Mouse (Mus musculus) MEL (cell line): ENCODE data around the gene Mprip. TPM values are rescaled to one million over a fixed set of nuclear protein-coding genes. Genes with fewer than 3 reads are reported as not detected.

Source experiments
- DNase-seq: peaks from one replicate; pipeline ENCODE4 v3.0.0; 2011; ENCODE audit warnings: low read depth, low spot score
- H3K27ac ChIP-seq: 2 replicates; pipeline ENCODE4 v1.5.1; 2012; ENCODE audit warnings: low read depth, mild to moderate bottlenecking, control low read depth, low read length, moderate library complexity; ENCODE audit not compliant: control insufficient read depth
- H3K27me3 ChIP-seq, 2 experiments: fragments of 150-350 bp in 1 of 2; sonication (generic) in 1 of 2; 2 replicates each; pipeline ENCODE4 v1.6.1; 2012; ENCODE audit warnings: low read length in 2 of 2, mild to moderate bottlenecking in 2 of 2, improper control_type of control experiment in 1 of 2, moderate library complexity in 1 of 2; ENCODE audit not compliant: insufficient read depth in 2 of 2, control insufficient read depth in 1 of 2
- H3K36me3 ChIP-seq, 2 experiments: 2 replicates each; pipeline ENCODE4 v1.6.1; 2012 to 2014; ENCODE audit warnings: low read length in 2 of 2, improper control_type of control experiment in 1 of 2, inconsistent platforms in 1 of 2, mild to moderate bottlenecking in 1 of 2; ENCODE audit not compliant: insufficient read depth in 2 of 2, control insufficient read depth in 1 of 2
- H3K4me1 ChIP-seq, 2 experiments: fragments of 150-350 bp in 1 of 2; sonication (generic) in 1 of 2; 2 replicates each; pipeline ENCODE4 v1.6.1; 2012; ENCODE audit warnings: low read length in 2 of 2, improper control_type of control experiment in 1 of 2, mild to moderate bottlenecking in 1 of 2; ENCODE audit not compliant: insufficient read depth in 2 of 2, control insufficient read depth in 1 of 2
- H3K4me3 ChIP-seq, 2 experiments: fragments of 150-350 bp in 1 of 2; sonication (generic) in 1 of 2; 2 replicates each; pipeline ENCODE4 v1.5.1; 2012; ENCODE audit warnings: low read depth in 2 of 2, low read length in 2 of 2, mild to moderate bottlenecking in 2 of 2, moderate library complexity in 2 of 2, control low read depth in 1 of 2, improper control_type of control experiment in 1 of 2; ENCODE audit not compliant: control insufficient read depth in 1 of 2, insufficient read depth in 1 of 2
- H3K79me2 ChIP-seq: 2 replicates; pipeline ENCODE4 v1.6.1; 2012; ENCODE audit warnings: mild to moderate bottlenecking, low read length, moderate library complexity; ENCODE audit not compliant: control insufficient read depth, poor library complexity, insufficient read depth
- H3K9ac ChIP-seq: 2 replicates; pipeline ENCODE4 v1.6.1; 2012; ENCODE audit warnings: low read depth, mild to moderate bottlenecking, control low read depth, low read length, moderate library complexity; ENCODE audit not compliant: control insufficient read depth, poor library complexity, severe bottlenecking
- H3K9me3 ChIP-seq: fragments of 150-350 bp; sonication (generic); replicated peaks from 2 replicates; pipeline ENCODE4 v1.6.1; 2012; ENCODE audit warnings: mild to moderate bottlenecking, low read length, improper control_type of control experiment, moderate library complexity; ENCODE audit not compliant: insufficient read depth
- BHLHE40 ChIP-seq: IDR thresholded peaks from 2 replicates; pipeline ENCODE4 v1.6.1; 2012; ENCODE audit warnings: low read depth, mild to moderate bottlenecking, inconsistent platforms, low read length, improper control_type of control experiment, borderline replicate concordance
- CTCF ChIP-seq, 3 experiments: IDR thresholded peaks in 2 of 3; conservative IDR thresholded peaks in 1 of 3; 2 replicates each; pipeline ENCODE4 v1.5.1; 2011 to 2012; ENCODE audit warnings: low read length in 3 of 3, low read depth in 2 of 3, mild to moderate bottlenecking in 2 of 3, improper control_type of control experiment in 1 of 3, inconsistent platforms in 1 of 3, mixed read lengths in 1 of 3, moderate library complexity in 1 of 3; ENCODE audit not compliant: control insufficient read depth in 1 of 3, insufficient read depth in 1 of 3, poor library complexity in 1 of 3, severe bottlenecking in 1 of 3
- ETS1 ChIP-seq: IDR thresholded peaks from 2 replicates; pipeline ENCODE4 v1.6.1; 2012; ENCODE audit warnings: low read depth, mild to moderate bottlenecking, inconsistent platforms, low read length, improper control_type of control experiment, moderate library complexity
- GABPA ChIP-seq: IDR thresholded peaks from 2 replicates; pipeline ENCODE4 v1.6.1; 2012; ENCODE audit warnings: low read depth, mild to moderate bottlenecking, inconsistent platforms, low read length, improper control_type of control experiment, moderate library complexity
- HCFC1 ChIP-seq: IDR thresholded peaks from 2 replicates; pipeline ENCODE4 v1.6.1; 2012; ENCODE audit warnings: low read depth, mild to moderate bottlenecking, inconsistent platforms, low read length, improper control_type of control experiment, moderate library complexity
- KAT2A ChIP-seq: conservative IDR thresholded peaks from 2 replicates; pipeline ENCODE4 v1.6.1; 2012; ENCODE audit warnings: low read depth, low read length, improper control_type of control experiment, inconsistent platforms
- MAFK ChIP-seq: IDR thresholded peaks from 2 replicates; pipeline ENCODE4 v1.6.1; 2011; ENCODE audit warnings: low read depth, mild to moderate bottlenecking, low read length, improper control_type of control experiment, borderline replicate concordance
- MAX ChIP-seq: IDR thresholded peaks from 2 replicates; pipeline ENCODE4 v1.6.1; 2011; ENCODE audit warnings: low read length, improper control_type of control experiment
- MYC ChIP-seq: IDR thresholded peaks from 2 replicates; pipeline ENCODE4 v1.6.1; 2011; ENCODE audit warnings: low read depth, mild to moderate bottlenecking, low read length, improper control_type of control experiment, moderate library complexity
- NRF1 ChIP-seq: IDR thresholded peaks from 2 replicates; pipeline ENCODE4 v1.6.1; 2014; ENCODE audit warnings: low read depth, mild to moderate bottlenecking, inconsistent platforms, low read length, improper control_type of control experiment, moderate library complexity; ENCODE audit not compliant: poor library complexity, insufficient read depth, severe bottlenecking
- POLR2A ChIP-seq, 2 experiments: IDR thresholded peaks; 2 replicates each; pipeline ENCODE4 v1.6.1; 2011 to 2012; ENCODE audit warnings: low read length in 2 of 2, mild to moderate bottlenecking in 2 of 2, control low read depth in 1 of 2, improper control_type of control experiment in 1 of 2, low read depth in 1 of 2, moderate library complexity in 1 of 2; ENCODE audit not compliant: control insufficient read depth in 1 of 2, insufficient read depth in 1 of 2, poor library complexity in 1 of 2
- POLR2AphosphoS5 ChIP-seq: IDR thresholded peaks from 2 replicates; pipeline ENCODE4 v1.6.1; 2012; ENCODE audit warnings: low read depth, borderline replicate concordance, mild to moderate bottlenecking, inconsistent platforms, low read length, moderate library complexity, mixed read lengths
- RAD21 ChIP-seq: IDR thresholded peaks from 2 replicates; pipeline ENCODE4 v1.6.1; 2011; ENCODE audit warnings: mild to moderate bottlenecking, low read depth, low read length, improper control_type of control experiment
- RCOR1 ChIP-seq: IDR thresholded peaks from 2 replicates; pipeline ENCODE4 v1.6.1; 2012; ENCODE audit warnings: low read depth, mild to moderate bottlenecking, inconsistent platforms, low read length, improper control_type of control experiment
- SIN3A ChIP-seq: IDR thresholded peaks from 2 replicates; pipeline ENCODE4 v1.6.1; 2012; ENCODE audit warnings: low read length, improper control_type of control experiment, inconsistent platforms
- SMC3 ChIP-seq: IDR thresholded peaks from 2 replicates; pipeline ENCODE4 v1.6.1; 2011; ENCODE audit warnings: low read depth, low read length, improper control_type of control experiment
- TAL1 ChIP-seq: IDR thresholded peaks from 2 replicates; pipeline ENCODE4 v1.6.1; 2012; ENCODE audit warnings: mild to moderate bottlenecking, inconsistent platforms, low read length, moderate library complexity, mixed read lengths
- TBP ChIP-seq: IDR thresholded peaks from 2 replicates; pipeline ENCODE4 v1.8.0; 2011; ENCODE audit warnings: low read depth, low read length, improper control_type of control experiment
- TCF12 ChIP-seq: IDR thresholded peaks from 2 replicates; pipeline ENCODE4 v1.6.1; 2014; ENCODE audit warnings: low read depth, mild to moderate bottlenecking, inconsistent platforms, low read length, improper control_type of control experiment, moderate library complexity
- UBTF ChIP-seq: IDR thresholded peaks from 2 replicates; pipeline ENCODE4 v1.6.1; 2012; ENCODE audit warnings: low read depth, mild to moderate bottlenecking, inconsistent platforms, low read length, improper control_type of control experiment, moderate library complexity, borderline replicate concordance; ENCODE audit not compliant: insufficient read depth
- USF2 ChIP-seq, 2 experiments: IDR thresholded peaks; 2 replicates each; pipeline ENCODE4 v1.6.1; 2011 to 2012; ENCODE audit warnings: improper control_type of control experiment in 2 of 2, low read length in 2 of 2, borderline replicate concordance in 1 of 2, inconsistent platforms in 1 of 2, low read depth in 1 of 2, mild to moderate bottlenecking in 1 of 2; ENCODE audit not compliant: insufficient read depth in 1 of 2
- ZKSCAN1 ChIP-seq: IDR thresholded peaks from 2 replicates; pipeline ENCODE4 v1.6.1; 2012; ENCODE audit warnings: low read depth, mild to moderate bottlenecking, inconsistent platforms, low read length, improper control_type of control experiment, moderate library complexity
- ZMIZ1 ChIP-seq: IDR thresholded peaks from 2 replicates; pipeline ENCODE4 v1.6.1; 2012; ENCODE audit warnings: low read depth, mild to moderate bottlenecking, inconsistent platforms, low read length, improper control_type of control experiment, moderate library complexity
- ZNF384 ChIP-seq: IDR thresholded peaks from 2 replicates; pipeline ENCODE4 v1.6.1; 2012; ENCODE audit warnings: low read depth, mild to moderate bottlenecking, inconsistent platforms, low read length, improper control_type of control experiment
- polyA plus RNA-seq, 2 experiments: library from polyadenylated mRNA; stranded (reverse) in 1 of 2; unstranded in 1 of 2; fragments of >175 nt in 1 of 2; fragments of >200 nt in 1 of 2; gene quantifications; 2 replicates each; pipeline versions ENCODE4 v1.2.1 to v1.2.4; 2012; ENCODE audit warnings: low replicate concordance in 2 of 2, low read depth in 1 of 2; ENCODE audit not compliant: insufficient read length in 2 of 2, insufficient read depth in 1 of 2, missing spikeins in 1 of 2
- total RNA-seq: library from RNA; depleted of rRNA; stranded (reverse); fragments of 300-350 nt; gene quantifications from 2 replicates; pipeline ENCODE4 v1.2.3, GENCODE M21; 2012

Gene Mprip
- total and polyA plus RNA-seq, 3 experiments, result 103 to 174 (median 142) TPM

GRCm38 (mm10) chr11:59804409-59805110 lies 143.5 kb downstream of the Mprip start:
- Histone ChIP-seq H3K27ac (no peak overlapping the region), H3K4me1 (peaks cover 0 to 6% of the 10 kb centered on the region in 2 experiments; a peak in 2 of 4 replicates), H3K9ac (no peak overlapping the region), H3K27me3 (no peaks in the 10 kb centered on the region), H3K79me2 (peaks cover 13% of the 10 kb centered on the region), H3K4me3 (no peak overlapping the region), H3K9me3 (no peaks in the 10 kb centered on the region), H3K36me3 (peaks cover 5 to 22% of the 10 kb centered on the region in 2 experiments)
- DNase-seq, result no peak
- TF ChIP-seq RCOR1, result no peak
- no peak for TF ChIP-seq HCFC1
- no peak for TF ChIP-seq SMC3
- no peak for TF ChIP-seq TAL1
- no peak for TF ChIP-seq USF2 (IDR thresholded peaks at IDR 0.05; ENCODE audit: borderline replicate concordance in 1 of 2, insufficient read depth in 1 of 2, low read depth in 1 of 2, low read length in 2 of 2)
- no peak for TF ChIP-seq ZKSCAN1
- no peak for TF ChIP-seq ETS1
- no peak for TF ChIP-seq MAX
- no peak for TF ChIP-seq CTCF (IDR thresholded peaks at IDR 0.05 in 2 of 3, conservative IDR thresholded peaks at IDR 0.05 in 1 of 3; ENCODE audit: control insufficient read depth in 1 of 3, insufficient read depth in 1 of 3, low read depth in 2 of 3, low read length in 3 of 3, poor library complexity in 1 of 3, severe bottlenecking in 1 of 3)
- no peak for TF ChIP-seq POLR2A (IDR thresholded peaks at IDR 0.05; ENCODE audit: control insufficient read depth in 1 of 2, insufficient read depth in 1 of 2, low read depth in 1 of 2, low read length in 2 of 2, poor library complexity in 1 of 2)
- TF ChIP-seq MYC, result no peak
- no peak for TF ChIP-seq UBTF
- TF ChIP-seq RAD21, result no peak
- TF ChIP-seq ZNF384, result no peak

GRCm38 (mm10) chr11:59805256-59805655 lies 144.2 kb downstream of the Mprip start:
- Histone ChIP-seq H3K4me3 (no peak overlapping the region), H3K36me3 (peaks cover 5 to 15% of the 10 kb centered on the region in 2 experiments)
- no peak for TF ChIP-seq TAL1
- TF ChIP-seq, all 39 proteins: peak for 0
- Histone ChIP-seq H3K9me3 (no peaks in the 10 kb centered on the region), H3K27ac (no peak overlapping the region), H3K27me3 (no peaks in the 10 kb centered on the region), H3K4me1 (peaks cover 0 to 6% of the 10 kb centered on the region in 2 experiments; a peak in 2 of 4 replicates), H3K9ac (no peak overlapping the region), H3K79me2 (peaks cover 17% of the 10 kb centered on the region)
- DNase-seq, result no peak

- no peaks in the 10 kb centered on the region for H3K9me3 ChIP-seq
- DNase-seq, result no peak
- peaks cover 5 to 14% of the 10 kb centered on the region in 2 experiments for H3K36me3 ChIP-seq
- no peaks in the 10 kb centered on the region for H3K27me3 ChIP-seq
- peaks cover 17% of the 10 kb centered on the region for H3K79me2 ChIP-seq
- no peak overlapping the region for H3K4me3 ChIP-seq
- peaks cover 0 to 6% of the 10 kb centered on the region in 2 experiments; a peak in 2 of 4 replicates for H3K4me1 ChIP-seq
- H3K9ac ChIP-seq, result no peak overlapping the region
- H3K27ac ChIP-seq, result no peak overlapping the region
- TF ChIP-seq TCF12, result no peak
- no peak for TF ChIP-seq GABPA
- TF ChIP-seq NRF1, result no peak
- TF ChIP-seq SIN3A, result no peak
- TF ChIP-seq TBP, result no peak
- TF ChIP-seq RCOR1, result no peak
- TF ChIP-seq POLR2AphosphoS5, result no peak
- no peak for TF ChIP-seq ZMIZ1
- no peak for TF ChIP-seq KAT2A
- no peak for TF ChIP-seq MAX
- TF ChIP-seq USF2 (IDR thresholded peaks at IDR 0.05; ENCODE audit: borderline replicate concordance in 1 of 2, insufficient read depth in 1 of 2, low read depth in 1 of 2, low read length in 2 of 2), result no peak
- no peak for TF ChIP-seq MAFK
- no peak for TF ChIP-seq BHLHE40
- no peak for TF ChIP-seq CTCF (IDR thresholded peaks at IDR 0.05 in 2 of 3, conservative IDR thresholded peaks at IDR 0.05 in 1 of 3; ENCODE audit: control insufficient read depth in 1 of 3, insufficient read depth in 1 of 3, low read depth in 2 of 3, low read length in 3 of 3, poor library complexity in 1 of 3, severe bottlenecking in 1 of 3)
Observed at GRCm38 (mm10) chr11:59805656-59806055, 144.6 kb downstream of the Mprip start.
